ENCODE assay signal across 27 mouse cellular contexts in genomic region chr2:5624379-5624778, GRCm38 (mm10).
DNase-seq lines count a peak whose midpoint lies in the region; ATAC-seq and TF ChIP-seq lines count a peak whose summit lies in the region.
"Had no signal": no experiment of that assay in that cellular context is flagged by ENCODE, and none has a peak within 500 bp of the region (broad histone marks: within the 10 kb centered on the region; RNA-seq: fewer than 3 reads in every experiment).

No protein-coding gene starts in this region.

- H3K27ac ChIP-seq in heart, embryonic 12.5 days (ENCODE audit: poor library complexity, severe bottlenecking), result no peak overlapping the region
- no peak overlapping the region for H3K27ac ChIP-seq in liver, embryonic 14.5 days
- H3K27ac ChIP-seq: forebrain, embryonic 10.5 days; forebrain, embryonic 15.5 days; hindbrain, embryonic 10.5 days; hindbrain, embryonic 15.5 days; macrophage; stomach, embryonic 15.5 days had no signal

- TF ChIP-seq EP300 in liver, embryonic 14.5 days (IDR thresholded peaks at IDR 0.05; ENCODE audit: low read depth), result peak; percentile 50

- H3K36me3 ChIP-seq in heart, embryonic 12.5 days, result no peaks in the 10 kb centered on the region
- H3K36me3 ChIP-seq in liver, embryonic 14.5 days (replicated peaks; ENCODE audit: control insufficient read depth, insufficient read depth, low read depth), result no peaks in the 10 kb centered on the region
- H3K36me3 ChIP-seq: forebrain, embryonic 10.5 days; forebrain, embryonic 15.5 days; hindbrain, embryonic 10.5 days; hindbrain, embryonic 15.5 days; stomach, embryonic 15.5 days had no signal

- H3K9me3 ChIP-seq in heart, embryonic 12.5 days (replicated peaks), result peaks cover 6% of the 10 kb centered on the region; the same call in 1 of the 2 replicates
- no peaks in the 10 kb centered on the region for H3K9me3 ChIP-seq in liver, embryonic 14.5 days (ENCODE audit: control insufficient read depth, low read length)
- H3K9me3 ChIP-seq: forebrain, embryonic 10.5 days; forebrain, embryonic 15.5 days; hindbrain, embryonic 10.5 days; hindbrain, embryonic 15.5 days; stomach, embryonic 15.5 days had no signal

- no peak for TF ChIP-seq CTCF in liver, embryonic 14.5 days (IDR thresholded peaks at IDR 0.05; ENCODE audit: low read depth)

- 12% methylated on average over 4 of the region's 4 CpGs for WGBS in heart, embryonic 12.5 days
- 29% methylated on average over 4 of the region's 4 CpGs for WGBS in liver, embryonic 14.5 days (ENCODE audit: insufficient replicate concordance)

- no peak for DNase-seq in heart, postnatal 10 days
- DNase-seq in liver, embryonic 14.5 days (ENCODE audit: low read depth in 3 of 3, low spot score in 3 of 3), result peak; percentile 18 to 25 (median 23)
- no peak for DNase-seq in T-cell, adult 2 months (ENCODE audit: low spot score)
- no peak for DNase-seq in lung, postnatal 10 days
- DNase-seq in embryo, embryonic 9.5 days (ENCODE audit: extremely low spot score), result no peak
- DNase-seq: adrenal gland, adult 2 months; adrenal gland, postnatal 36 days; cerebellum, adult 18-20 months; cerebellum, postnatal 10 days; gastrocnemius, postnatal 10 days; kidney, adult 2 months; layer of hippocampus, adult 9-11 months; right cerebral cortex, postnatal 25 days; thymus, postnatal 14 days had no signal

- peak; percentile 82 for ATAC-seq in heart, embryonic 12.5 days (ENCODE audit: insufficient number of reproducible peaks, low FRiP score)
- peak; percentile 68 for ATAC-seq in erythroid progenitor cell, adult 5-6 weeks (replicated peaks; ENCODE audit: low FRiP score, poor library complexity, severe bottlenecking)
- peak; percentile 72 for ATAC-seq in liver, embryonic 14.5 days (ENCODE audit: insufficient read depth)
- ATAC-seq in megakaryocyte-erythroid progenitor cell, adult 5-6 weeks (replicated peaks; ENCODE audit: low FRiP score, low TSS enrichment, poor library complexity, severe bottlenecking), result peak; percentile 80
- ATAC-seq: activated CD4-positive, CD25-positive, alpha-beta regulatory T cell, adult 4 months; forebrain, embryonic 15.5 days; inflammation-experienced regulatory T-cells, adult 6 months; midbrain, embryonic 16.5 days had no signal

- no peak overlapping the region for H3K9ac ChIP-seq in heart, embryonic 12.5 days
- H3K9ac ChIP-seq in liver, embryonic 14.5 days (replicated peaks), result no peak overlapping the region
- H3K9ac ChIP-seq: forebrain, embryonic 15.5 days; hindbrain, embryonic 15.5 days; stomach, embryonic 15.5 days had no signal

- no peak overlapping the region for H3K4me3 ChIP-seq in heart, embryonic 12.5 days
- H3K4me3 ChIP-seq in liver, embryonic 14.5 days (ENCODE audit: insufficient read depth in 1 of 2, low read depth in 2 of 2, low read length in 2 of 2), result no peak overlapping the region
- H3K4me3 ChIP-seq: forebrain, embryonic 10.5 days; forebrain, embryonic 15.5 days; hindbrain, embryonic 10.5 days; hindbrain, embryonic 15.5 days; stomach, embryonic 15.5 days had no signal

- no peak overlapping the region for H3K4me2 ChIP-seq in heart, embryonic 12.5 days
- no peak overlapping the region for H3K4me2 ChIP-seq in liver, embryonic 14.5 days (ENCODE audit: low read depth)
- H3K4me2 ChIP-seq: forebrain, embryonic 15.5 days; hindbrain, embryonic 15.5 days; midbrain, embryonic 11.5 days; stomach, embryonic 15.5 days had no signal

- peaks cover 10% of the 10 kb centered on the region for H3K4me1 ChIP-seq in heart, embryonic 12.5 days (replicated peaks)
- peaks cover 7 to 8% of the 10 kb centered on the region in 2 experiments; a peak in 3 of 4 replicates for H3K4me1 ChIP-seq in liver, embryonic 14.5 days (replicated peaks; ENCODE audit: control insufficient read depth in 2 of 2, insufficient read depth in 2 of 2, low read length in 1 of 2)
- H3K4me1 ChIP-seq: forebrain, embryonic 10.5 days; forebrain, embryonic 15.5 days; hindbrain, embryonic 10.5 days; hindbrain, embryonic 15.5 days; stomach, embryonic 15.5 days had no signal

- intact Hi-C loops in heart, postnatal 10 days (cut with DNase I), result no loop called here

- H3K27me3 ChIP-seq in heart, embryonic 12.5 days (replicated peaks), result no peaks in the 10 kb centered on the region
- no peaks in the 10 kb centered on the region for H3K27me3 ChIP-seq in liver, embryonic 14.5 days (ENCODE audit: control insufficient read depth, insufficient read depth, low read length)
- H3K27me3 ChIP-seq: forebrain, embryonic 15.5 days; hindbrain, embryonic 15.5 days; stomach, embryonic 15.5 days had no signal

Comparison
In these comparisons a context has a peak if more than half of its experiments do, and no peak if none do; other contexts are left out.
1. DNase-seq: peak in liver, embryonic 14.5 days (3 of 3); none in heart, postnatal 10 days (0 of 2), T-cell, adult 2 months (single experiment), lung, postnatal 10 days (single experiment) and embryo, embryonic 9.5 days (single experiment).
2. Peak in every context shown above with its lines, with median percentiles within 50 percentile points of each other: ATAC-seq.